Mouse (Mus musculus): ENCODE results near the gene Psmb3. TPM values are rescaled to one million over a fixed set of nuclear protein-coding genes. Genes with fewer than 3 reads are reported as not detected.
A peak's percentile ranks its signal among the peaks of the same experiment; 100 is the strongest.

Gene Psmb3
- polyA plus RNA-seq, 1 experiment from 2014 or later, result 546 TPM

DNA sequence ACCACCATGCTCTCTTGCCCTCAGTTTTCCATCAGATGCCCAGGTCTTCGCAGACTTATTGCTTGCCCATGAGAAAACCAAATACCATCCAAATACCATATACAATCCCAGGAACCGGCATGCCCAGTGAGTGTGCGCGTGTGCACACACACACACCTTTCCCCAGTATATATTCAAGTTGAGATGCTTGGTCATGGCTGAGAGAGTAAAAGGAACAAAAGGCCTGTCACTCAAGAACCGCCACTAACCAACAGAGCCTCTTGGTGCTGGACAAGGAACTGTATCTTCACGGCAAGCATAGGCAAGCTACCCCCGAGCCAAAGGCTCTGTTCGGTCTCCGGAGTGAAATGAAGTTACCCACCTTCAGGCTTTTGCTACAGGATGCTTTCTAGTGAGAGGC, 39.4 kb downstream of the Psmb3 start:
- no peak for DNase-seq (ENCODE audit: low spot score)
- Histone ChIP-seq H3K9ac (ENCODE audit: low read length) (no peak overlapping the region), H3K4me3 (ENCODE audit: low read depth, low read length) (no peak overlapping the region), H3K4me2 (ENCODE audit: low read depth, severe bottlenecking) (no peak overlapping the region), H3K27ac (replicated peaks; ENCODE audit: low read depth, low read length) (no peak overlapping the region), H3K9me3 (ENCODE audit: control insufficient read depth, low read length) (no peaks in the 10 kb centered on the region), H3K36me3 (ENCODE audit: control insufficient read depth, insufficient read depth, low read length) (peaks cover 5% of the 10 kb centered on the region), H3K4me1 (ENCODE audit: control insufficient read depth, insufficient read depth, low read length) (peaks cover 7% of the 10 kb centered on the region), H3K27me3 (ENCODE audit: control insufficient read depth, insufficient read depth, low read length) (no peaks in the 10 kb centered on the region)
- no peak for ATAC-seq (ENCODE audit: insufficient number of reproducible peaks, low FRiP score, low TSS enrichment, low read depth)
- WGBS, result 92% methylated on average over 9 of the region's 9 CpGs

DNA sequence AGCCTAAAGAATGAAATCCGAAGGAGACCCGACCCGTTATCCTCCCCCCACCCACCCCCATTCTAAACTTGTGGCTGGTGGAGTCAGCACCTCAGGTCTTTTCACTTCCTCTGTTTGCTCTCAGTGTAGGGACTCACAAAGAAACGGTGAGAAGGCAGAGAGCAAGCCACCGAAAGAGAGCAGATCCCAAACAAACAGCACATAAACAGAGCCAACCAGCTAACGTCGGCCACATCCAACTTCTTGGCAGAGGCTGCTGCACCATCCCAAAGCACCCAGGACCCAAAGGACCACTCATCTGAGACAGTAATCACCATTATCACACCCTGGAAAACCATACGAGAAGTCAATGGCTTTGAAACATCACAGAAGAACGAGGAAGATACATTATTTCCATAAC, 40.2 kb downstream of the Psmb3 start:
- DNase-seq (ENCODE audit: low spot score) (no peak), ATAC-seq (ENCODE audit: insufficient number of reproducible peaks, low FRiP score, low TSS enrichment, low read depth) (no peak)
- H3K4me1 ChIP-seq (ENCODE audit: control insufficient read depth, insufficient read depth, low read length), result peaks cover 7% of the 10 kb centered on the region
- WGBS, result 52% methylated on average over 9 of the region's 9 CpGs
- H3K27ac ChIP-seq (replicated peaks; ENCODE audit: low read depth, low read length), result no peak overlapping the region
- no peaks in the 10 kb centered on the region for H3K9me3 ChIP-seq (ENCODE audit: control insufficient read depth, low read length)
- peak overlapping the region; percentile 86 for H3K4me2 ChIP-seq (ENCODE audit: low read depth, severe bottlenecking)
- peak overlapping the region; percentile 91 for H3K4me3 ChIP-seq (ENCODE audit: low read depth, low read length)
- peaks cover 7% of the 10 kb centered on the region for H3K36me3 ChIP-seq (ENCODE audit: control insufficient read depth, insufficient read depth, low read length)
- H3K27me3 ChIP-seq (ENCODE audit: control insufficient read depth, insufficient read depth, low read length), result no peaks in the 10 kb centered on the region
- H3K9ac ChIP-seq (ENCODE audit: low read length), result peak overlapping the region; percentile 85

DNA sequence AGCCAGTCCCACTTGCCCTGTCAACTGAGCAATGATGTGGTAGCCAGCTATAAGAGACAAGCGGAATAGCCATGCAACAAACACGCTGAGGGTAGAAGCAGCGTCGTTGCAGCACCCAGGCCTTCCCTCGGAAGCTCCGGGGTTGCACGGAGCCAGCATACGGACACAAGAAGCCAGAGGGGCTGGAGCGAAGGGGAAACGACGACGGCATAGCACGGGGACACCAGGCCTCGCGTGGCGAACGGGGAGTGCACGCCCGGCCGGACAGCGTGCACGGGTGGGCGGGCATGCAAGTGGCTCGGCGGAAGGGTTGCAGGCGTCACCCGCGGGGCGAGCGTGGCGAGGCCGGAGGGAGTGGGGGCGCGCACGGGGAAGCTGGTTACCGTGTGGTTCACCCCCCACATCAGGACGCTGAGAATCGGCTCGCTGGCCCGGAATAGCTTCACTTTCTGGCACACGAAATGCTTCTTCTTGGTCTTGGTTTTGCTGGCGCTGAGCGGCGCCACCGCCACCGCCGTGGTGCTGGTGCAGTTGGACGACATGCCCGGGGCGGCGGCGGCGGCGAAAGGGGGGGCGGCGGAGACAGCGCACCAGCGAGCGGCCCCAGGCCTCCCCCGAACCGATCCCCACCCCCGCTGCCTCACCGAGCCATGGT, 41.0 kb downstream of the Psmb3 start, which contains the start of gene Pip4k2b:
Gene Pip4k2b (minus strand): TSS at position 642 of the 655 bp plus-strand sequence.
- H3K4me3 ChIP-seq (ENCODE audit: low read depth, low read length), result peak within 1 kb of the TSS; percentile 91
- peak within 1 kb of the TSS; percentile 85 for H3K9ac ChIP-seq (ENCODE audit: low read length)
- DNase-seq (ENCODE audit: low spot score) (no peak), ATAC-seq (ENCODE audit: insufficient number of reproducible peaks, low FRiP score, low TSS enrichment, low read depth) (peak; percentile 41; the same call in 1 of the 2 replicates)
- no peaks in the 10 kb centered on the region for H3K27me3 ChIP-seq (ENCODE audit: control insufficient read depth, insufficient read depth, low read length)
- under 1% methylated on average over 57 of the region's 63 CpGs for WGBS
- H3K9me3 ChIP-seq (ENCODE audit: control insufficient read depth, low read length), result no peaks in the 10 kb centered on the region
- peak within 1 kb of the TSS; percentile 86 for H3K4me2 ChIP-seq (ENCODE audit: low read depth, severe bottlenecking)
- peak within 1 kb of the TSS; percentile 49 for H3K27ac ChIP-seq (replicated peaks; ENCODE audit: low read depth, low read length)
- peaks cover 7% of the 10 kb centered on the region for H3K36me3 ChIP-seq (ENCODE audit: control insufficient read depth, insufficient read depth, low read length)
- peaks cover 7% of the 10 kb centered on the region for H3K4me1 ChIP-seq (ENCODE audit: control insufficient read depth, insufficient read depth, low read length)

DNA sequence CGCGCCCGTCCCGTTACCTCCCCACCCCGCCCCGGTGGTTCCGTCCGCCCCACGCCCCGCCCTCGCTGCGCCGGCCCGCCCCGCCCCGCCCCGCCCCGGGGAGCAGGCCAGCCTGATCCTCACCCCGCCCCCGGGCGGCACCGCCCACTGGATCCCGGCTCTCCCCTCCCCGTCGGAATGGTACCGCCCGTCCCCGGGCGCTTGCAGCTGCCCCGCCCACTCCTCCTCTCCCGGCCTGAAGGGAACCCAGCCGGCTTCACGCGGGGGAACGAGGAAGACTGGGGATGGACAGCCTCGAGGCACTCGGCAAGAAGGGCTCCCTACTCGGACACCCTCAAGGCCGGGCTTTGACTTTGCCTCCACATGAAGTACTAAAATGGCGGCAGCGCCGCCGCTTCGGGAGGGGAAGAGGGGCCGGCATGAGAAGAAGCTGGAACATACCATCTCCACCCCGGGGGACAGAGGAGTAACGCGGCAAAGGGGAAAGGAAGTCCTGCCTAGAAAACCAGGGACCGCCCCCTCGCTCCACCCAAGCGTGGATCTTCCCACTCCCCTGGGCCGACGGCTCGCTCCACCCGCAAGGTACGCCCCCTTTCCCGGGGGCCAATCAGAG, 41.6 kb downstream of the Psmb3 start:
- peak overlapping the region; percentile 86; the same call in 1 of the 2 replicates for H3K4me2 ChIP-seq (ENCODE audit: low read depth, severe bottlenecking)
- DNase-seq (ENCODE audit: low spot score) (peak; percentile 99), ATAC-seq (ENCODE audit: insufficient number of reproducible peaks, low FRiP score, low TSS enrichment, low read depth) (peak; percentile 93)
- H3K27me3 ChIP-seq (ENCODE audit: control insufficient read depth, insufficient read depth, low read length), result no peaks in the 10 kb centered on the region
- H3K27ac ChIP-seq (replicated peaks; ENCODE audit: low read depth, low read length), result peak overlapping the region; percentile 49
- H3K4me1 ChIP-seq (ENCODE audit: control insufficient read depth, insufficient read depth, low read length), result peaks cover 7% of the 10 kb centered on the region
- peak overlapping the region; percentile 91 for H3K4me3 ChIP-seq (ENCODE audit: low read depth, low read length)
- peak overlapping the region; percentile 74 for H3K9ac ChIP-seq (ENCODE audit: low read length)
- peaks cover 7% of the 10 kb centered on the region for H3K36me3 ChIP-seq (ENCODE audit: control insufficient read depth, insufficient read depth, low read length)
- under 1% methylated on average over 41 of the region's 57 CpGs for WGBS
- H3K9me3 ChIP-seq (ENCODE audit: control insufficient read depth, low read length), result no peaks in the 10 kb centered on the region

DNA sequence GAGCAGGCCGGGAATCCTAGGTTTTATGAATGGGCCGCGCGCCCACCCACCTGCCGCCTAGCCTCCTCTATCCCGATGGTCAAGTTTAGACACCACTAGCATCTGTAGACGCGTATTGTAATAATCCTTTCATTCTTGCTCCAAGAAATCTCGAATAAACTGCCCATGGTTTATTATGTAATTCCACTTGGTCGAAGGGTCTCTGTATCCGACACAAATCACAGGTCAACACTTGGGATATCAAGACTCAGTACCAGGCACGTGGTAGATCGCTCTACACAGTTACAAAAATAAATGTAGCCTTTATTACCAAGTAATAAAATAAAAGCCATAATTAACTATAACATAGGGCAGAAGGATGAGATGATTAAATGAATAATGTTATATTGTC, 42.1 kb downstream of the Psmb3 start:
- Histone ChIP-seq H3K9ac (ENCODE audit: low read length) (no peak overlapping the region), H3K27ac (replicated peaks; ENCODE audit: low read depth, low read length) (no peak overlapping the region), H3K27me3 (ENCODE audit: control insufficient read depth, insufficient read depth, low read length) (no peaks in the 10 kb centered on the region), H3K36me3 (ENCODE audit: control insufficient read depth, insufficient read depth, low read length) (peaks cover 7% of the 10 kb centered on the region), H3K4me1 (ENCODE audit: control insufficient read depth, insufficient read depth, low read length) (peaks cover 7% of the 10 kb centered on the region), H3K9me3 (ENCODE audit: control insufficient read depth, low read length) (no peaks in the 10 kb centered on the region), H3K4me3 (ENCODE audit: low read depth, low read length) (peak overlapping the region; percentile 91; the same call in 1 of the 2 replicates), H3K4me2 (ENCODE audit: low read depth, severe bottlenecking) (peak overlapping the region; percentile 2; the same call in 1 of the 2 replicates)
- ATAC-seq (ENCODE audit: insufficient number of reproducible peaks, low FRiP score, low TSS enrichment, low read depth) (0 out of 2 replicates have a peak, but pooled peaks have one; percentile 13), DNase-seq (ENCODE audit: low spot score) (no peak)
- 13% methylated on average over 13 of the region's 13 CpGs for WGBS

DNA sequence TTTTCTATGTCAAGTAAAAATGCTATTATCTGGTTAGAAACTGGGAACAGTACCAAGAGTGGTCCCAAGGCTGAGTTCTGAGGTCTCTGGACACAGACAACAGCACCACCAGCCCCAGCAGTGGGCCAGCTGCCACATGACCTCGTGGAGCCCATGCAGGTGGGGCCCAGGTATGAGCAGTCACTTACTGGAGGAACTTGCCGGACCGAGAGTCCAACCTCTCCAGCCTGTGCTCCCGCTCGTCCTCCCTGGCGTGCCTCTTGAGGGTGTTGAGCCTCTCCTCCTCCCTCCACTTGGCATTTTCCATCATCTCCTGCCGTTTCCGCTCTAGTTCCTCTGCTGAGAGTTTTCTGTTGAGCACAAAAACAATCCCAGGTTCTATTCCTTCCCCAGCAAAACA, 44.6 kb downstream of the Psmb3 start:
- DNase-seq (ENCODE audit: low spot score) (no peak), ATAC-seq (ENCODE audit: insufficient number of reproducible peaks, low FRiP score, low TSS enrichment, low read depth) (no peak)
- 94% methylated on average over 8 of the region's 8 CpGs for WGBS
- Histone ChIP-seq H3K4me1 (ENCODE audit: control insufficient read depth, insufficient read depth, low read length) (peaks cover 7% of the 10 kb centered on the region), H3K36me3 (ENCODE audit: control insufficient read depth, insufficient read depth, low read length) (peaks cover 27% of the 10 kb centered on the region), H3K9me3 (ENCODE audit: control insufficient read depth, low read length) (no peaks in the 10 kb centered on the region), H3K9ac (ENCODE audit: low read length) (no peak overlapping the region), H3K4me3 (ENCODE audit: low read depth, low read length) (no peak overlapping the region), H3K27me3 (ENCODE audit: control insufficient read depth, insufficient read depth, low read length) (no peaks in the 10 kb centered on the region), H3K4me2 (ENCODE audit: low read depth, severe bottlenecking) (no peak overlapping the region), H3K27ac (replicated peaks; ENCODE audit: low read depth, low read length) (no peak overlapping the region)

DNA sequence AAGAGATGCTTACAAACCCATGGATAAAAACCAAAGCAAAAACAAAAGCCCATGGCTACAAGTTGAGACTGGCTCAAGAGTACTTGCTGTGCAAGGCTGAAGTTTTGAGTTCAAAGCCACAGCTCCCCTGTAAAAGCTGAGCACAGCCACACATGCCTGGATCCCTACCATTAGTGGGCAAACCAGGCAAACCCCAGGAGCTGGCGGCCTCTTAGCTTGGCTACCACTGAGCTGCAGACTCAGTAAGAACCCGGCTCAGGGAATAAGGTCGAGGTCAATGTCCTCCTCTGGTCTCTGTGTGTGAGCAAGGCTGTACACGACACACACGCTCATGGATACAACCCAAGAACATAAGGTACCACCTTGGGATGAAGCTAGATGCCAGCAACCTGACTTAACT, 45.3 kb downstream of the Psmb3 start:
- no peaks in the 10 kb centered on the region for H3K9me3 ChIP-seq (ENCODE audit: control insufficient read depth, low read length)
- no peak overlapping the region for H3K4me3 ChIP-seq (ENCODE audit: low read depth, low read length)
- no peak overlapping the region for H3K27ac ChIP-seq (replicated peaks; ENCODE audit: low read depth, low read length)
- no peak overlapping the region for H3K4me2 ChIP-seq (ENCODE audit: low read depth, severe bottlenecking)
- no peak for DNase-seq (ENCODE audit: low spot score)
- no peak for ATAC-seq (ENCODE audit: insufficient number of reproducible peaks, low FRiP score, low TSS enrichment, low read depth)
- peaks cover 30% of the 10 kb centered on the region for H3K36me3 ChIP-seq (ENCODE audit: control insufficient read depth, insufficient read depth, low read length)
- 89% methylated on average over 5 of the region's 5 CpGs for WGBS
- no peaks in the 10 kb centered on the region for H3K27me3 ChIP-seq (ENCODE audit: control insufficient read depth, insufficient read depth, low read length)
- H3K4me1 ChIP-seq (ENCODE audit: control insufficient read depth, insufficient read depth, low read length), result peaks cover 4% of the 10 kb centered on the region
- H3K9ac ChIP-seq (ENCODE audit: low read length), result no peak overlapping the region

DNA sequence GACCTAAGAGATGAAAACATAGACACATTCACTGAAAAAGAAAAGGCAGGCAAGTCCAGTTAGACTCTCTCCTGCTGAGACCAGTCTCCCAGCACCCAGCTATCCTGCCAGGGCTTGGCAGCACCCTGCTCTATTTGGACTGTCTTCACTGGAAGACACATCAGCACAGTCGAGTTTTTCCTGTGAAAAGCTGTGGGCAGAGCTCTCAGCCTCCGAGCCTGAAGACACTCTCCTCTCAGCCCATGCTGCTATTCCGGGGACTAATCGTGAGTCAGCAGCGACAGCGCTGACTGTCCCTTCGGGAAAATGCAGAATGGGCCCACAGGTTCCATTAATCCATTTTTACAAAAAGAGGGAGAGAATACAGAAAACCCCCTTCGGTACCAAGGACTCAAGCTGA, 50.1 kb downstream of the Psmb3 start:
- Histone ChIP-seq H3K27ac (replicated peaks; ENCODE audit: low read depth, low read length) (no peak overlapping the region), H3K9ac (ENCODE audit: low read length) (no peak overlapping the region), H3K4me2 (ENCODE audit: low read depth, severe bottlenecking) (no peak overlapping the region), H3K36me3 (ENCODE audit: control insufficient read depth, insufficient read depth, low read length) (peaks cover 33% of the 10 kb centered on the region), H3K4me1 (ENCODE audit: control insufficient read depth, insufficient read depth, low read length) (no peaks in the 10 kb centered on the region), H3K27me3 (ENCODE audit: control insufficient read depth, insufficient read depth, low read length) (no peaks in the 10 kb centered on the region), H3K4me3 (ENCODE audit: low read depth, low read length) (no peak overlapping the region), H3K9me3 (ENCODE audit: control insufficient read depth, low read length) (no peaks in the 10 kb centered on the region)
- DNase-seq (ENCODE audit: low spot score) (no peak), ATAC-seq (ENCODE audit: insufficient number of reproducible peaks, low FRiP score, low TSS enrichment, low read depth) (no peak)
- 92% methylated on average over 8 of the region's 8 CpGs for WGBS

Measured in limb, embryonic 11.5 days (tissue).